Mouse (Mus musculus): Measurements from ENCODE around the gene Foxe3. TPM values are rescaled to one million over a fixed set of nuclear protein-coding genes. Genes with fewer than 3 reads are reported as not detected.
"Not testable (repeated sequence)": the region's sequence is repeated elsewhere in the genome, so short reads cannot be mapped to it uniquely, and the experiment has no call there.

The Foxe3 gene
- polyA plus RNA-seq (2012; rRNA removed) (not detected in 2 replicates), polyA plus RNA-seq (2014; fragmentation: Nextera tagmentation; extraction: Ambion mirVana) (not detected in 2 replicates)

DNA sequence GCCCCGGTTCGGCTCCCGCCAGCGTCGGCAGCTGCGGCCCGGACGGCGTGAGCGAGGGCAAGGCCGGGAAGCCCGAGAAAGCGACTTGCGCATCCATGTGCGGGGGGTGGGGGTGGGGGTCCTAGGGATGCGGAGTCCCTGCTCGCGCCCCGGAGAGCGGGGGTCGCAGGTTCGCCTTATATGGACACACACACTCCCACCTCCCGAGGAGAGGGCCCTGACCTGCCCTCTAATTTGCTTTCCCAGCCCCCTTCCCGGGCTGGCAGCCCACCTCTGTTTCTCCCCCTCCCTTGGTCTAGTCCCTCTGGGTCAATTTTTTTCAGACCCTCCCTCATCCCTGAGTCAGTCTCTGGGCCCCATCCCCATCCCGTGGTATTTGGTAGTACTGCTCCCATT lies at the start of gene Foxe3:
Gene Foxe3, minus strand, starts transcription at position 97 of the 396 bp plus-strand sequence.
- H3K36me3 ChIP-seq (replicated peaks; ENCODE audit: control insufficient read depth, insufficient read depth, low read depth): no peaks in the 10 kb centered on the region
- ATAC-seq (ENCODE audit: insufficient read depth) (no peak), DNase-seq (ENCODE audit: low read depth in 3 of 3, low spot score in 3 of 3) (no peak)
- no peaks in the 10 kb centered on the region for H3K4me1 ChIP-seq (replicated peaks; ENCODE audit: control insufficient read depth in 2 of 2, insufficient read depth in 2 of 2, low read length in 1 of 2)
- H3K27me3 ChIP-seq (ENCODE audit: control insufficient read depth, insufficient read depth, low read length): peaks cover 65% of the 10 kb centered on the region
- TF ChIP-seq CTCF (IDR thresholded peaks at IDR 0.05; ENCODE audit: low read depth) (no peak), EP300 (IDR thresholded peaks at IDR 0.05; ENCODE audit: low read depth) (no peak)
- no peaks in the 10 kb centered on the region for H3K9me3 ChIP-seq (ENCODE audit: control insufficient read depth, low read length)
- H3K9ac ChIP-seq (replicated peaks): no peak within 1 kb of the TSS
- H3K4me2 ChIP-seq (ENCODE audit: low read depth): peak within 1 kb of the TSS; percentile 3; the same call in 1 of the 2 replicates
- no peak within 1 kb of the TSS for H3K27ac ChIP-seq
- no peak within 1 kb of the TSS for H3K4me3 ChIP-seq (ENCODE audit: insufficient read depth in 1 of 2, low read depth in 2 of 2, low read length in 2 of 2)
- WGBS (ENCODE audit: insufficient replicate concordance): 4% methylated on average over 25 of the region's 25 CpGs

DNA sequence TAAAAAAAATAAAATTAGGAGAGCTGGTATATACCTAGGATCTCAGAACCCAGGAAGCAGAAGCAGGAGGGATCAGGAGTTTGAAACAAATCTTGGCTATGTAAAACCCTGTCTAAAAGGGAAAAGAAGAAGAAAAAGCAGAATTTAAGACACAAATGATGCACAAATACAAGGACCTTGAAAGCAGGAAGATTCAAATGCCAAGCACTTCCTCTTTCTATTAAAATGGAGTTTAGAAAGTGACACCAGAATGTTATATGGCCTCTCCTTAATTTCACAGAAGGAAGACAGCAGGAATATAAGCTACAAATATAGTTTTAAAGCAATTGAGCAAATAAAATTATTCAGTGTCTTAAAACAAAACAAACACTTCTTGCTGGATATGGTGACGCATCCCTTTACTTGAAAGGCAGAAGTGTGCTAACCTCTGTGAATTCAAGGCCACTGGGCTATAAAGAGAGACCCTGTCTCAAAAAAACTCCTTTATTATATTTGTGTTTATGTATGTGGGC lies 47.5 kb upstream of the Foxe3 start:
- no peaks in the 10 kb centered on the region for H3K27me3 ChIP-seq (ENCODE audit: control insufficient read depth, insufficient read depth, low read length)
- ATAC-seq (ENCODE audit: insufficient read depth): no peak
- no peak overlapping the region for H3K27ac ChIP-seq
- WGBS (ENCODE audit: insufficient replicate concordance): 85% methylated on average over 1 of the region's 1 CpGs
- peaks cover 5% of the 10 kb centered on the region; the same call in 1 of the 2 replicates for H3K36me3 ChIP-seq (replicated peaks; ENCODE audit: control insufficient read depth, insufficient read depth, low read depth)
- H3K4me1 ChIP-seq (replicated peaks; ENCODE audit: control insufficient read depth in 2 of 2, insufficient read depth in 2 of 2, low read length in 1 of 2): no peaks in the 10 kb centered on the region
- H3K4me2 ChIP-seq (ENCODE audit: low read depth): no peak overlapping the region
- no peak for TF ChIP-seq EP300 (IDR thresholded peaks at IDR 0.05; ENCODE audit: low read depth)
- TF ChIP-seq CTCF (IDR thresholded peaks at IDR 0.05; ENCODE audit: low read depth): no peak
- DNase-seq (ENCODE audit: low read depth in 3 of 3, low spot score in 3 of 3): no peak
- H3K4me3 ChIP-seq (ENCODE audit: insufficient read depth in 1 of 2, low read depth in 2 of 2, low read length in 2 of 2): no peak overlapping the region
- no peak overlapping the region for H3K9ac ChIP-seq (replicated peaks)
- H3K9me3 ChIP-seq (ENCODE audit: control insufficient read depth, low read length): no peaks in the 10 kb centered on the region

DNA sequence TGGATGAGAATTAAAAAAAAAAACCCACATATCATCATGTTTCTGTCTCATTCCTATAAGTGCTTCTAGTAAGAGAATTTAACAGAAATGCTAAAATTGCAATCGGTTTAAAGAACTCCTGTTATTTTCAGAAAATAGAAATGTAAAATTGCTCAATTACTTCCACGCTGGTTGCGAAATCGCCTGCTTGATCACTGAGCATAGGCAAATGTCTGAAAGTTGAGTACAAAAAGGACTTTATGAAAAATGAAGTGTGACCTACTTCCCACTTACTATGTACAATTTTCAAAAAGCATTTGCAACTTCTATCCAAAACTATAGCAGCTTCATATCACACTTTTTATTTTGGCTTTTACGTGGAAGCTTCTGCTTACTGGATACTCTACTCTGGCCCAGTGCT lies 44.9 kb upstream of the Foxe3 start:
- ATAC-seq (ENCODE audit: insufficient read depth) (no peak), DNase-seq (ENCODE audit: low read depth in 3 of 3, low spot score in 3 of 3) (no peak)
- TF ChIP-seq EP300 (IDR thresholded peaks at IDR 0.05; ENCODE audit: low read depth): no peak
- TF ChIP-seq CTCF (IDR thresholded peaks at IDR 0.05; ENCODE audit: low read depth): no peak
- peaks cover 15% of the 10 kb centered on the region for H3K36me3 ChIP-seq (replicated peaks; ENCODE audit: control insufficient read depth, insufficient read depth, low read depth)
- no peaks in the 10 kb centered on the region for H3K4me1 ChIP-seq (replicated peaks; ENCODE audit: control insufficient read depth in 2 of 2, insufficient read depth in 2 of 2, low read length in 1 of 2)
- no peak overlapping the region for H3K27ac ChIP-seq
- no peaks in the 10 kb centered on the region for H3K9me3 ChIP-seq (ENCODE audit: control insufficient read depth, low read length)
- WGBS (ENCODE audit: insufficient replicate concordance): 73% methylated on average over 5 of the region's 5 CpGs
- no peak overlapping the region for H3K9ac ChIP-seq (replicated peaks)
- no peaks in the 10 kb centered on the region for H3K27me3 ChIP-seq (ENCODE audit: control insufficient read depth, insufficient read depth, low read length)
- no peak overlapping the region for H3K4me3 ChIP-seq (ENCODE audit: insufficient read depth in 1 of 2, low read depth in 2 of 2, low read length in 2 of 2)
- H3K4me2 ChIP-seq (ENCODE audit: low read depth): no peak overlapping the region

DNA sequence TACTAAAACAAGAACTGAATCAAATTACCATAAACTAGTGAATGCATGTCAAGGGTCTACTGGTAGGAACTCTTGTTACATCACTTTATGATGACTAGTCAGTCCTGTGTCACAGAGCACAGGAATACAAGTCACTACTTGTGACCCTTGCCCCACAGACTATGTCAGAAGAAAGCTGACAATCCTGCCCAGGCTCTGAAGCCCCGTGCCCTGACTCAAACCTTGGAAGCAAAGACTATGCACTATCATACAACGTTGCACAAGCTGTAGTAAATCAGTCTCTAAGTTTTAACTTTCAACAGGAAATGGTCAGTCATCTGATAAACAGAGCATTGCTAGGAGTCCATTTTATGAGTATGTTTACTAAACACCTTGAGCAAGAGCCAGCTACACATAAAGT lies 35.1 kb upstream of the Foxe3 start:
- H3K9ac ChIP-seq (replicated peaks); ATAC-seq (ENCODE audit: insufficient read depth); H3K27ac ChIP-seq; H3K4me1 ChIP-seq (replicated peaks; ENCODE audit: control insufficient read depth in 2 of 2, insufficient read depth in 2 of 2, low read length in 1 of 2); H3K27me3 ChIP-seq (ENCODE audit: control insufficient read depth, insufficient read depth, low read length); H3K4me2 ChIP-seq (ENCODE audit: low read depth); DNase-seq (ENCODE audit: low read depth in 3 of 3, low spot score in 3 of 3); H3K4me3 ChIP-seq (ENCODE audit: insufficient read depth in 1 of 2, low read depth in 2 of 2, low read length in 2 of 2); H3K9me3 ChIP-seq (ENCODE audit: control insufficient read depth, low read length): not testable (repeated sequence)
- WGBS (ENCODE audit: insufficient replicate concordance): 54% methylated on average over 2 of the region's 2 CpGs
- H3K36me3 ChIP-seq (replicated peaks; ENCODE audit: control insufficient read depth, insufficient read depth, low read depth): peaks cover 21% of the 10 kb centered on the region

DNA sequence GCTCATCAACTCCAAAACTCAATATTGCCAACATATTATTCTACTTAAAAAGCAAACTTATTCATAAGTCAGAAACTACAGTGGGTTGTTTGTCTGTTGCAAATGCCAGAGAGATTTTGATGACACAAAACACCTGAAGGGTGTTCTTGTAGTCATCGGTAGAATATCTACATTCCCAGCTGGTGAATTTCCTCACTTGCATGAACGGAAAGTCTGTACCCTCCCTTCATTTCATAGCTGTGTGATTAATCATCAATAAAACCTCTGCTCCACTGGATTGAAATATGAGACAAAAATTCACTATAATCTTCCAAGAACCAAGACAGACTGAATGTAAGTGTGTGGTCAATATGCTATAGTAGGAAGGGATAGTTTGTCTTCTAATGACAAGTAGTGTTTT lies 33.7 kb upstream of the Foxe3 start:
- whole genome bisulfite sequencing (ENCODE audit: insufficient replicate concordance): 86% methylated on average over 2 of the region's 2 CpGs
- TF ChIP-seq EP300 (IDR thresholded peaks at IDR 0.05; ENCODE audit: low read depth): no peak
- no peak for TF ChIP-seq CTCF (IDR thresholded peaks at IDR 0.05; ENCODE audit: low read depth)
- Histone ChIP-seq H3K9me3 (ENCODE audit: control insufficient read depth, low read length) (no peaks in the 10 kb centered on the region), H3K27ac (no peak overlapping the region), H3K4me3 (ENCODE audit: insufficient read depth in 1 of 2, low read depth in 2 of 2, low read length in 2 of 2) (no peak overlapping the region), H3K27me3 (ENCODE audit: control insufficient read depth, insufficient read depth, low read length) (no peaks in the 10 kb centered on the region), H3K4me2 (ENCODE audit: low read depth) (no peak overlapping the region), H3K9ac (replicated peaks) (no peak overlapping the region), H3K36me3 (replicated peaks; ENCODE audit: control insufficient read depth, insufficient read depth, low read depth) (peaks cover 15% of the 10 kb centered on the region), H3K4me1 (replicated peaks; ENCODE audit: control insufficient read depth in 2 of 2, insufficient read depth in 2 of 2, low read length in 1 of 2) (no peaks in the 10 kb centered on the region)
- DNase-seq (ENCODE audit: low read depth in 3 of 3, low spot score in 3 of 3) (no peak), ATAC-seq (ENCODE audit: insufficient read depth) (no peak)

All from liver, embryonic 14.5 days (tissue).